Mouse (Mus musculus) neural tube, embryonic 12.5 days (tissue): ENCODE data around the gene Lpp. TPM values are rescaled to one million over a fixed set of nuclear protein-coding genes. Genes with fewer than 3 reads are reported as not detected.

Source experiments
- ATAC-seq: fragments of 200-750 bp; cut with Nextera tagmentation; 2 replicates; pipeline ENCODE4 v1.8.0; 2017; ENCODE audit warnings: low read depth, mild to moderate bottlenecking, moderate TSS enrichment, moderate library complexity; ENCODE audit not compliant: low FRiP score
- H3K27ac ChIP-seq: fragments of 300-500 bp; sonication (generic); 2 replicates; pipeline ENCODE4 v1.5.1; 2016
- H3K27me3 ChIP-seq: fragments of 300-500 bp; sonication (generic); replicated peaks from 2 replicates; pipeline ENCODE4 v1.6.1; 2016; ENCODE audit warnings: mild to moderate bottlenecking
- H3K36me3 ChIP-seq: fragments of 300-500 bp; sonication (generic); 2 replicates; pipeline ENCODE4 v1.6.1; 2016; ENCODE audit warnings: mild to moderate bottlenecking
- H3K4me1 ChIP-seq: fragments of 300-500 bp; sonication (generic); 2 replicates; pipeline ENCODE4 v1.6.1; 2016
- H3K4me2 ChIP-seq: fragments of 300-500 bp; sonication (generic); replicated peaks from 2 replicates; pipeline ENCODE4 v1.6.1; 2016; ENCODE audit warnings: mild to moderate bottlenecking
- H3K4me3 ChIP-seq: fragments of 300-500 bp; sonication (generic); 2 replicates; pipeline ENCODE4 v1.5.1; 2016
- H3K9ac ChIP-seq: fragments of 300-500 bp; sonication (generic); 2 replicates; pipeline ENCODE4 v1.6.1; 2016; ENCODE audit warnings: mild to moderate bottlenecking
- H3K9me3 ChIP-seq: fragments of 300-500 bp; sonication (generic); 2 replicates; pipeline ENCODE4 v1.6.1; 2016; ENCODE audit warnings: mild to moderate bottlenecking
- WGBS: fragments of 180-500 bp; shearing (Covaris S2); methylation state at CpG from one replicate; pipeline ENCODE4 v1.1.7; 2016; 5-methylcytosine and 5-hydroxymethylcytosine counted together
- polyA plus RNA-seq: library from polyadenylated mRNA; unstranded; fragments of >200 nt; fragmentation: Nextera tagmentation; extraction: Ambion mirVana; gene quantifications from 2 replicates; pipeline ENCODE4 v1.2.1, GENCODE M21; 2016

The Lpp gene
- polyA plus RNA-seq, 1 experiment from 2014 or later: 18.8 TPM

- Histone ChIP-seq H3K27ac (no peak overlapping the region), H3K4me2 (no peak overlapping the region), H3K9ac (no peak overlapping the region), H3K9me3 (no peaks in the 10 kb centered on the region), H3K36me3 (no peaks in the 10 kb centered on the region), H3K4me1 (peaks cover 8% of the 10 kb centered on the region; the same call in 1 of the 2 replicates), H3K27me3 (no peaks in the 10 kb centered on the region), H3K4me3 (no peak overlapping the region)
- WGBS: 92% methylated on average over 3 of the region's 3 CpGs
- ATAC-seq: no peak
Measured at GRCm38 (mm10) chr16:24427606-24428005, 34.3 kb downstream of the Lpp start.

- ATAC-seq: no peak
- Histone ChIP-seq H3K9me3 (no peaks in the 10 kb centered on the region), H3K4me2 (no peak overlapping the region), H3K27me3 (no peaks in the 10 kb centered on the region), H3K4me3 (no peak overlapping the region), H3K4me1 (peaks cover 8% of the 10 kb centered on the region; the same call in 1 of the 2 replicates), H3K9ac (no peak overlapping the region), H3K27ac (no peak overlapping the region), H3K36me3 (no peaks in the 10 kb centered on the region)
- 70% methylated on average over 4 of the region's 4 CpGs for WGBS
Measured at GRCm38 (mm10) chr16:24428055-24428454, 34.7 kb downstream of the Lpp start.

GRCm38 (mm10) chr16:24428742-24429141, 35.4 kb downstream of the Lpp start:
- Histone ChIP-seq H3K27ac (no peak overlapping the region), H3K27me3 (no peaks in the 10 kb centered on the region)
- 88% methylated on average over 4 of the region's 4 CpGs for WGBS

GRCm38 (mm10) chr16:24429691-24430090, 36.4 kb downstream of the Lpp start:
- H3K36me3 ChIP-seq: no peaks in the 10 kb centered on the region
- H3K9me3 ChIP-seq: no peaks in the 10 kb centered on the region
- ATAC-seq: no peak
- no peak overlapping the region for H3K4me3 ChIP-seq
- no peak overlapping the region for H3K4me2 ChIP-seq
- no peak overlapping the region for H3K27ac ChIP-seq
- 76% methylated on average over 5 of the region's 5 CpGs for WGBS
- H3K9ac ChIP-seq: no peak overlapping the region
- no peaks in the 10 kb centered on the region for H3K27me3 ChIP-seq
- H3K4me1 ChIP-seq: peaks cover 10% of the 10 kb centered on the region

More at GRCm38 (mm10) chr16:24428742-24429141, 35.4 kb downstream of the Lpp start:
- Histone ChIP-seq H3K36me3 (no peaks in the 10 kb centered on the region), H3K9me3 (no peaks in the 10 kb centered on the region), H3K4me3 (no peak overlapping the region), H3K4me2 (no peak overlapping the region), H3K9ac (no peak overlapping the region), H3K4me1 (peaks cover 4% of the 10 kb centered on the region; the same call in 1 of the 2 replicates)
- no peak for ATAC-seq

- WGBS: 97% methylated on average over 1 of the region's 1 CpGs
- no peak for ATAC-seq
Measured at GRCm38 (mm10) chr16:24431808-24432207, 38.5 kb downstream of the Lpp start.

GRCm38 (mm10) chr16:24433563-24433962, 40.3 kb downstream of the Lpp start:
- 35% methylated on average over 7 of the region's 7 CpGs for WGBS
- Histone ChIP-seq H3K9ac (no peak overlapping the region), H3K4me1 (peaks cover 21% of the 10 kb centered on the region), H3K4me3 (no peak overlapping the region), H3K9me3 (no peaks in the 10 kb centered on the region), H3K4me2 (no peak overlapping the region), H3K27ac (no peak overlapping the region), H3K27me3 (no peaks in the 10 kb centered on the region), H3K36me3 (no peaks in the 10 kb centered on the region)
- ATAC-seq: no peak

More at GRCm38 (mm10) chr16:24431808-24432207, 38.5 kb downstream of the Lpp start:
- H3K4me2 ChIP-seq: no peak overlapping the region
- H3K9ac ChIP-seq: no peak overlapping the region
- no peak overlapping the region for H3K27ac ChIP-seq
- H3K4me1 ChIP-seq: peaks cover 19% of the 10 kb centered on the region
- no peaks in the 10 kb centered on the region for H3K36me3 ChIP-seq
- no peaks in the 10 kb centered on the region for H3K27me3 ChIP-seq
- no peak overlapping the region for H3K4me3 ChIP-seq
- no peaks in the 10 kb centered on the region for H3K9me3 ChIP-seq

GRCm38 (mm10) chr16:24434026-24434425, 40.7 kb downstream of the Lpp start:
- no peak overlapping the region for H3K4me3 ChIP-seq
- H3K27me3 ChIP-seq: no peaks in the 10 kb centered on the region
- no peaks in the 10 kb centered on the region for H3K9me3 ChIP-seq
- no peaks in the 10 kb centered on the region for H3K36me3 ChIP-seq
- peaks cover 21% of the 10 kb centered on the region for H3K4me1 ChIP-seq
- no peak overlapping the region for H3K4me2 ChIP-seq
- H3K27ac ChIP-seq: no peak overlapping the region
- H3K9ac ChIP-seq: no peak overlapping the region
- no peak for ATAC-seq
- WGBS: 75% methylated on average over 7 of the region's 7 CpGs

- H3K4me2 ChIP-seq: no peak overlapping the region
- 59% methylated on average over 7 of the region's 7 CpGs for WGBS
- 0 out of 2 replicates have a peak, but pooled peaks have one; percentile 10 for ATAC-seq
- no peak overlapping the region for H3K9ac ChIP-seq
- H3K4me1 ChIP-seq: peaks cover 21% of the 10 kb centered on the region
- no peak overlapping the region for H3K27ac ChIP-seq
- no peaks in the 10 kb centered on the region for H3K27me3 ChIP-seq
- no peaks in the 10 kb centered on the region for H3K9me3 ChIP-seq
- no peak overlapping the region for H3K4me3 ChIP-seq
- H3K36me3 ChIP-seq: no peaks in the 10 kb centered on the region
Measured at GRCm38 (mm10) chr16:24434531-24435114, 41.3 kb downstream of the Lpp start.

- no peak overlapping the region for H3K4me3 ChIP-seq
- no peak overlapping the region for H3K27ac ChIP-seq
- no peak overlapping the region for H3K4me2 ChIP-seq
- no peak for ATAC-seq
- 76% methylated on average over 6 of the region's 6 CpGs for WGBS
- H3K4me1 ChIP-seq: peaks cover 21% of the 10 kb centered on the region
- H3K9me3 ChIP-seq: no peaks in the 10 kb centered on the region
- H3K36me3 ChIP-seq: no peaks in the 10 kb centered on the region
- no peak overlapping the region for H3K9ac ChIP-seq
- no peaks in the 10 kb centered on the region for H3K27me3 ChIP-seq
Measured at GRCm38 (mm10) chr16:24435115-24435553, 41.8 kb downstream of the Lpp start.

- peaks cover 32% of the 10 kb centered on the region for H3K4me1 ChIP-seq
- 86% methylated on average over 4 of the region's 4 CpGs for WGBS
- no peak overlapping the region for H3K4me2 ChIP-seq
Measured at GRCm38 (mm10) chr16:24438438-24438837, 45.1 kb downstream of the Lpp start.

GRCm38 (mm10) chr16:24441338-24441737, 48.0 kb downstream of the Lpp start:
- WGBS: 10% methylated on average over 1 of the region's 1 CpGs
- H3K27ac ChIP-seq: no peak overlapping the region
- no peaks in the 10 kb centered on the region for H3K36me3 ChIP-seq
- H3K9ac ChIP-seq: no peak overlapping the region
- no peak overlapping the region for H3K4me3 ChIP-seq
- H3K27me3 ChIP-seq: no peaks in the 10 kb centered on the region
- ATAC-seq: no peak
- no peak overlapping the region for H3K4me2 ChIP-seq
- no peaks in the 10 kb centered on the region for H3K9me3 ChIP-seq
- H3K4me1 ChIP-seq: peaks cover 14% of the 10 kb centered on the region

More at GRCm38 (mm10) chr16:24438438-24438837, 45.1 kb downstream of the Lpp start:
- Histone ChIP-seq H3K4me3 (no peak overlapping the region), H3K9ac (no peak overlapping the region), H3K36me3 (no peaks in the 10 kb centered on the region), H3K9me3 (no peaks in the 10 kb centered on the region), H3K27ac (no peak overlapping the region), H3K27me3 (no peaks in the 10 kb centered on the region)
- ATAC-seq: no peak

- H3K4me3 ChIP-seq: no peak overlapping the region
- H3K36me3 ChIP-seq: no peaks in the 10 kb centered on the region
- no peaks in the 10 kb centered on the region for H3K9me3 ChIP-seq
- H3K4me1 ChIP-seq: peaks cover 11% of the 10 kb centered on the region; the same call in 1 of the 2 replicates
- no peak overlapping the region for H3K9ac ChIP-seq
- no peak overlapping the region for H3K4me2 ChIP-seq
- H3K27me3 ChIP-seq: no peaks in the 10 kb centered on the region
- ATAC-seq: no peak
- H3K27ac ChIP-seq: 0 out of 2 replicates have a peak overlapping the region, but pooled peaks have one; percentile 5
- WGBS: 57% methylated on average over 5 of the region's 5 CpGs
Measured at GRCm38 (mm10) chr16:24442500-24443122, 49.3 kb downstream of the Lpp start.
